Mouse (Mus musculus) bone marrow, adult 2 months (tissue): ENCODE results near the gene Limch1.

ENCODE experiments used
- CTCF ChIP-seq: fragments of 200-500 bp; IDR thresholded peaks from 2 replicates; pipeline ENCODE4 v1.5.1; 2011; ENCODE audit warnings: low read length, control low read depth; ENCODE audit not compliant: control insufficient read depth, insufficient read depth
- POLR2A ChIP-seq: fragments of 200-500 bp; IDR thresholded peaks from 2 replicates; pipeline ENCODE4 v1.6.1; 2011; ENCODE audit warnings: low read depth, mild to moderate bottlenecking, control low read depth, low read length, borderline replicate concordance; ENCODE audit not compliant: control insufficient read depth

DNA sequence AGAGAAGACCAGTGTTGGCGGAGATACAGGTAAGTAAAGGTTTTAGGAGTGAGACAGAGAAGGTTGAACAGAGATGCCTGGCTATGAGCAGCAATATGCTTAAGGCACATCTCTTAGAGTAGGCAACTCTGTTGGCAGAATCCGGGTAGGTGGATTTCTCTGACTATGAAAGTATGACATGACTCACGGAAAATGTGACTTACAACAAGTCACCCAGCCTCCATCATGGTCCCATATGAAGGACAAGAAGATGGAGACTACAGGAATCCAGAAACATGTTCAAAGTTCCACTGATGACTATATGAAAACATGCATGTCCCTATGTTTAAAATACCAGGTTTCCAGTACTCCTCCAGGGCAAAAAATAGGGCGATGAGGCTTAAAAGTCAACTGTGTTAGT is 34.7 kb downstream of the Limch1 start:
- TF ChIP-seq POLR2A: no peak
- no peak for TF ChIP-seq CTCF
